Mouse (Mus musculus) heart, postnatal 10 days (tissue): ENCODE measurements around the gene Arhgef25. TPM values are rescaled to one million over a fixed set of nuclear protein-coding genes. Genes with fewer than 3 reads are reported as not detected.

Source experiments
- DNase-seq, 2 experiments: peaks; one replicate each; pipeline ENCODE4 v3.0.0; 2021
- intact Hi-C: fragments of 180-260 bp; cut with DNase I; formaldehyde crosslinking; loops from one replicate; pipeline ENCODE4 v1.15.1; 2025
- total RNA-seq, 2 experiments: library from RNA; stranded (reverse); gene quantifications; 2 replicates each; pipeline ENCODE4 v1.2.3; 2021

Arhgef25 gene
- total RNA-seq, 2 experiments from 2014 or later, result 20.8 to 21.0 TPM

GRCm38 (mm10) chr10:127188465-127189115 is 1.3 kb downstream of the Arhgef25 start:
- DNase-seq, result peak; percentile 64 to 70
- intact Hi-C loops, result no loop called here

- intact Hi-C loops, result no loop called here
- no peak for DNase-seq
These were observed 1.8 kb downstream of the Arhgef25 start for GRCm38 (mm10) chr10:127188079-127188453.

GRCm38 (mm10) chr10:127187371-127188078 is 2.4 kb downstream of the Arhgef25 start:
- intact Hi-C loops, result no loop called here
- no peak for DNase-seq

GRCm38 (mm10) chr10:127186451-127186850 is 3.4 kb downstream of the Arhgef25 start:
- intact Hi-C loops, result no loop called here
- DNase-seq, result no peak

GRCm38 (mm10) chr10:127185506-127185905 is 4.4 kb downstream of the Arhgef25 start:
- DNase-seq, result no peak
- intact Hi-C loops, result no loop called here

- no peak for DNase-seq
- intact Hi-C loops, result no loop called here
These were observed 4.8 kb downstream of the Arhgef25 start for GRCm38 (mm10) chr10:127185101-127185500.

- no peak for DNase-seq
- intact Hi-C loops, result no loop called here
These were observed 6.1 kb downstream of the Arhgef25 start for GRCm38 (mm10) chr10:127183759-127184158.

GRCm38 (mm10) chr10:127182624-127183023 is 7.3 kb downstream of the Arhgef25 start:
- intact Hi-C loops, result no loop called here
- no peak for DNase-seq

- DNase-seq, result peak in 1 of 2 experiments; percentile 38
- intact Hi-C loops, result loop anchor here (2.0 kb wide), 1 partner anchor 13 kb away; the partner anchor contains the start of gene Dtx3
These were observed 8.3 kb downstream of the Arhgef25 start for GRCm38 (mm10) chr10:127181566-127181965.

GRCm38 (mm10) chr10:127180695-127181047 is 9.2 kb downstream of the Arhgef25 start:
- DNase-seq, result no peak
- intact Hi-C loops, result loop anchor here (2.0 kb wide), 1 partner anchor 14 kb away; the partner anchor contains the start of gene Dtx3

GRCm38 (mm10) chr10:127179871-127180694 is 9.8 kb downstream of the Arhgef25 start, which contains the start of gene Slc26a10:
Slc26a10 (minus strand) TSS chr10:127180645.
- intact Hi-C loops, result loop anchor here (2.0 to 5.0 kb wide), 2 partner anchors 15 to 32 kb away; partner anchors contain the start of genes Dtx3 and Pip4k2c
- peak; percentile 37 to 45 for DNase-seq

GRCm38 (mm10) chr10:127178286-127179027 is 11.4 kb downstream of the Arhgef25 start:
- intact Hi-C loops, result loop anchor here (5.0 kb wide), 1 partner anchor 34 kb away; the partner anchor contains the start of gene Pip4k2c
- peak in 1 of 2 experiments; percentile 23 for DNase-seq

- intact Hi-C loops, result loop anchor here (1.0 to 5.0 kb wide), 2 partner anchors 35 to 52 kb away; partner anchors contain the start of gene Pip4k2c
- peak; percentile 79 to 90 for DNase-seq
These were observed 12.2 kb downstream of the Arhgef25 start for GRCm38 (mm10) chr10:127177719-127178118.

GRCm38 (mm10) chr10:127177235-127177634 is 12.6 kb downstream of the Arhgef25 start:
- intact Hi-C loops, result loop anchor here (1.0 to 5.0 kb wide), 2 partner anchors 35 to 52 kb away; partner anchors contain the start of gene Pip4k2c
- DNase-seq, result no peak

GRCm38 (mm10) chr10:127176756-127177155 is 13.1 kb downstream of the Arhgef25 start:
- DNase-seq, result no peak
- intact Hi-C loops, result loop anchor here (1.0 to 5.0 kb wide), 2 partner anchors 36 to 53 kb away; partner anchors contain the start of gene Pip4k2c

GRCm38 (mm10) chr10:127176228-127176627 is 13.7 kb downstream of the Arhgef25 start:
- no peak for DNase-seq
- intact Hi-C loops, result loop anchor here (5.0 kb wide), 1 partner anchor 36 kb away; the partner anchor contains the start of gene Pip4k2c

GRCm38 (mm10) chr10:127174170-127174569 is 15.7 kb downstream of the Arhgef25 start:
- intact Hi-C loops, result no loop called here
- DNase-seq, result no peak

- intact Hi-C loops, result no loop called here
- no peak for DNase-seq
These were observed 16.5 kb downstream of the Arhgef25 start for GRCm38 (mm10) chr10:127173148-127174065.
